Mouse (Mus musculus): ENCODE data around the gene Ankrd34a. TPM values are rescaled to one million over a fixed set of nuclear protein-coding genes. Genes with fewer than 3 reads are reported as not detected.

Ankrd34a gene
- total RNA-seq, 2 experiments from 2014 or later: 1.3 to 1.8 TPM

GRCm38 (mm10) chr3:96560881-96561668 lies 35.4 kb upstream of the Ankrd34a start:
- intact Hi-C loops (cut with DNase I): no loop called here
- DNase-seq: peak in 1 of 2 experiments; percentile 56

- intact Hi-C loops (cut with DNase I): no loop called here
- peak; percentile 50 to 79 for DNase-seq
Observed at GRCm38 (mm10) chr3:96561946-96562681, 34.3 kb upstream of the Ankrd34a start.

GRCm38 (mm10) chr3:96563267-96563666 lies 33.2 kb upstream of the Ankrd34a start:
- DNase-seq: no peak
- intact Hi-C loops (cut with DNase I): no loop called here

- intact Hi-C loops (cut with DNase I): no loop called here
- DNase-seq: no peak
Observed at GRCm38 (mm10) chr3:96563911-96564632, 32.4 kb upstream of the Ankrd34a start.

- DNase-seq: peak in 1 of 2 experiments; percentile 39
- intact Hi-C loops (cut with DNase I): no loop called here
Observed at GRCm38 (mm10) chr3:96564633-96565032, 31.8 kb upstream of the Ankrd34a start.

GRCm38 (mm10) chr3:96565105-96565504 lies 31.3 kb upstream of the Ankrd34a start:
- intact Hi-C loops (cut with DNase I): no loop called here
- DNase-seq: no peak

GRCm38 (mm10) chr3:96566661-96567450 lies 29.6 kb upstream of the Ankrd34a start:
- intact Hi-C loops (cut with DNase I): no loop called here
- DNase-seq: no peak

GRCm38 (mm10) chr3:96568605-96569004 lies 27.8 kb upstream of the Ankrd34a start:
- no peak for DNase-seq
- intact Hi-C loops (cut with DNase I): no loop called here

- intact Hi-C loops (cut with DNase I): no loop called here
- peak in 1 of 2 experiments; percentile 36 for DNase-seq
Observed at GRCm38 (mm10) chr3:96569506-96569905, 26.9 kb upstream of the Ankrd34a start.

GRCm38 (mm10) chr3:96569966-96570605 lies 26.4 kb upstream of the Ankrd34a start:
- intact Hi-C loops (cut with DNase I): no loop called here
- DNase-seq: no peak

- intact Hi-C loops (cut with DNase I): no loop called here
- no peak for DNase-seq
Observed at GRCm38 (mm10) chr3:96570643-96571042, 25.8 kb upstream of the Ankrd34a start.

GRCm38 (mm10) chr3:96571336-96571735 lies 25.1 kb upstream of the Ankrd34a start:
- no peak for DNase-seq
- intact Hi-C loops (cut with DNase I): no loop called here

GRCm38 (mm10) chr3:96571896-96572698 lies 24.3 kb upstream of the Ankrd34a start:
- peak; percentile 57 to 80 for DNase-seq
- intact Hi-C loops (cut with DNase I): no loop called here

GRCm38 (mm10) chr3:96573611-96574511 lies 22.6 kb upstream of the Ankrd34a start:
- intact Hi-C loops (cut with DNase I): no loop called here
- no peak for DNase-seq

GRCm38 (mm10) chr3:96575272-96575984 lies 21.0 kb upstream of the Ankrd34a start:
- peak; percentile 75 to 88 for DNase-seq
- intact Hi-C loops (cut with DNase I): no loop called here

- DNase-seq: peak; percentile 76 to 77
- intact Hi-C loops (cut with DNase I): loop anchor here (1.0 kb wide), 1 partner anchor 19 kb away; the partner anchor contains the start of gene Txnip
Observed at GRCm38 (mm10) chr3:96576005-96576658, 20.3 kb upstream of the Ankrd34a start.

Measured in heart, postnatal 14 days (tissue).